Mouse (Mus musculus) stomach, postnatal 0 days (tissue): ENCODE measurements at regions not wholly inside any gene's neighbourhood (a gene's known extent, or its start where the extent isn't known, plus 50 kb on each side); places are given as distances from the start of the nearest gene placed in this dataset.

ENCODE experiments used
- CTCF ChIP-seq: IDR thresholded peaks from 2 replicates; pipeline ENCODE4 v1.5.1; 2016; ENCODE audit warnings: antibody characterized with exemption, low read depth, mild to moderate bottlenecking, moderate library complexity
- EP300 ChIP-seq: optimal IDR thresholded peaks from 2 replicates; pipeline ENCODE3; 2016; ENCODE audit warnings: antibody characterized with exemption

DNA sequence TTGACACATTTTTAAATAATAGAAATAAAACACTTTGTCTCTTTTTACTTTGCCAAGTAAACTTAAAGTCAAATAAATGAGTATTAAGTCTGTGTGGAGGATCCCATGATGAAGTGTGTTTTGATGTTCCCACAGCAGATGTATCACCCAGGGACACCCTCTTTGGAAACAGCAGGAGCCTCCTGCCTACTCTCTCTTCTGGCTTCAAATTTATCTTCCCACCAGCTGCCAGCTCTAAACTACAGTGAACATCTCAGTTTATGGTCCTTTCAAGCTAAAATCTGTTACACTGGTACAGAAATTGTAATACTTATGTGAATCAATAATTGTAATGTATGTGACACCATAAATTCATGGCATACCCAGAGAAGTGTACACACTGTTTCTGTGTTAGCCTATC, 171.1 kb upstream of the Meis2 start:
- TF ChIP-seq EP300, result no peak
- no peak for TF ChIP-seq CTCF
